Mouse (Mus musculus): ENCODE measurements around the gene C330007P06Rik. TPM values are rescaled to one million over a fixed set of nuclear protein-coding genes. Genes with fewer than 3 reads are reported as not detected.
"Not testable (repeated sequence)": the region's sequence is repeated elsewhere in the genome, so short reads cannot be mapped to it uniquely, and the experiment has no call there.

Gene C330007P06Rik
- polyA plus RNA-seq, 1 experiment from 2014 or later = 23.0 TPM

- H3K9ac ChIP-seq (replicated peaks; ENCODE audit: low read length) = no peak overlapping the region
- peaks cover 10% of the 10 kb centered on the region; the same call in 1 of the 2 replicates for H3K36me3 ChIP-seq (ENCODE audit: control insufficient read depth, insufficient read depth, low read length)
- no peaks in the 10 kb centered on the region for H3K27me3 ChIP-seq (ENCODE audit: control insufficient read depth, insufficient read depth, low read length)
- H3K9me3 ChIP-seq (ENCODE audit: control insufficient read depth, low read length) = no peaks in the 10 kb centered on the region
- no peaks in the 10 kb centered on the region for H3K4me1 ChIP-seq (ENCODE audit: control insufficient read depth, insufficient read depth, low read length)
- H3K4me2 ChIP-seq (ENCODE audit: low read length) = no peak overlapping the region
- ATAC-seq (ENCODE audit: low FRiP score, low TSS enrichment) (no peak), DNase-seq (no peak)
- H3K4me3 ChIP-seq (replicated peaks; ENCODE audit: low read depth, low read length) = no peak overlapping the region
- no peak overlapping the region for H3K27ac ChIP-seq (replicated peaks; ENCODE audit: low read depth, low read length)
- 51% methylated on average over 6 of the region's 6 CpGs for WGBS
These were observed 74.6 kb downstream of the C330007P06Rik start for GRCm38 (mm10) chrX:36799131-36799879.

- Histone ChIP-seq H3K4me3 (replicated peaks; ENCODE audit: low read depth, low read length) (peak overlapping the region; percentile 51), H3K4me2 (ENCODE audit: low read length) (peak overlapping the region; percentile 56)
- not testable (repeated sequence) for H3K9me3 ChIP-seq (ENCODE audit: control insufficient read depth, low read length); H3K9ac ChIP-seq (replicated peaks; ENCODE audit: low read length); ATAC-seq (ENCODE audit: low FRiP score, low TSS enrichment); DNase-seq; H3K27me3 ChIP-seq (ENCODE audit: control insufficient read depth, insufficient read depth, low read length); H3K27ac ChIP-seq (replicated peaks; ENCODE audit: low read depth, low read length); H3K4me1 ChIP-seq (ENCODE audit: control insufficient read depth, insufficient read depth, low read length); H3K36me3 ChIP-seq (ENCODE audit: control insufficient read depth, insufficient read depth, low read length)
- WGBS = 74% methylated on average over 8 of the region's 8 CpGs
These were observed 77.2 kb downstream of the C330007P06Rik start for GRCm38 (mm10) chrX:36796734-36797133.

GRCm38 (mm10) chrX:36796163-36796581, 77.7 kb downstream of the C330007P06Rik start:
- peaks cover 10% of the 10 kb centered on the region; the same call in 1 of the 2 replicates for H3K36me3 ChIP-seq (ENCODE audit: control insufficient read depth, insufficient read depth, low read length)
- peak overlapping the region; percentile 78 for H3K27ac ChIP-seq (replicated peaks; ENCODE audit: low read depth, low read length)
- H3K27me3 ChIP-seq (ENCODE audit: control insufficient read depth, insufficient read depth, low read length) = no peaks in the 10 kb centered on the region
- no peaks in the 10 kb centered on the region for H3K9me3 ChIP-seq (ENCODE audit: control insufficient read depth, low read length)
- H3K4me2 ChIP-seq (ENCODE audit: low read length) = peak overlapping the region; percentile 56
- peak overlapping the region; percentile 50 for H3K9ac ChIP-seq (replicated peaks; ENCODE audit: low read length)
- H3K4me1 ChIP-seq (ENCODE audit: control insufficient read depth, insufficient read depth, low read length) = no peaks in the 10 kb centered on the region
- WGBS = 9% methylated on average over 34 of the region's 41 CpGs
- ATAC-seq (ENCODE audit: low FRiP score, low TSS enrichment) (peak; percentile 71), DNase-seq (peak; percentile 87)
- peak overlapping the region; percentile 51 for H3K4me3 ChIP-seq (replicated peaks; ENCODE audit: low read depth, low read length)

- no peaks in the 10 kb centered on the region for H3K27me3 ChIP-seq (ENCODE audit: control insufficient read depth, insufficient read depth, low read length)
- WGBS = 23% methylated on average over 41 of the region's 41 CpGs
- H3K9ac ChIP-seq (replicated peaks; ENCODE audit: low read length) = peak within 1 kb of the TSS; percentile 50
- peak within 1 kb of the TSS; percentile 56 for H3K4me2 ChIP-seq (ENCODE audit: low read length)
- peak within 1 kb of the TSS; percentile 78 for H3K27ac ChIP-seq (replicated peaks; ENCODE audit: low read depth, low read length)
- ATAC-seq (ENCODE audit: low FRiP score, low TSS enrichment) (peak; percentile 94), DNase-seq (peak; percentile 89)
- no peaks in the 10 kb centered on the region for H3K4me1 ChIP-seq (ENCODE audit: control insufficient read depth, insufficient read depth, low read length)
- no peaks in the 10 kb centered on the region for H3K9me3 ChIP-seq (ENCODE audit: control insufficient read depth, low read length)
- H3K36me3 ChIP-seq (ENCODE audit: control insufficient read depth, insufficient read depth, low read length) = peaks cover 10% of the 10 kb centered on the region; the same call in 1 of the 2 replicates
- H3K4me3 ChIP-seq (replicated peaks; ENCODE audit: low read depth, low read length) = peak within 1 kb of the TSS; percentile 51
These were observed 78.3 kb downstream of the C330007P06Rik start, which contains the start of gene Slc25a5 for GRCm38 (mm10) chrX:36795424-36796162. Gene Slc25a5, plus strand, starts transcription at chrX:36795651.

GRCm38 (mm10) chrX:36794571-36794970, 79.3 kb downstream of the C330007P06Rik start:
- Histone ChIP-seq H3K4me3 (replicated peaks; ENCODE audit: low read depth, low read length) (no peak overlapping the region), H3K27ac (replicated peaks; ENCODE audit: low read depth, low read length) (no peak overlapping the region), H3K9me3 (ENCODE audit: control insufficient read depth, low read length) (no peaks in the 10 kb centered on the region), H3K4me2 (ENCODE audit: low read length) (no peak overlapping the region), H3K27me3 (ENCODE audit: control insufficient read depth, insufficient read depth, low read length) (no peaks in the 10 kb centered on the region), H3K36me3 (ENCODE audit: control insufficient read depth, insufficient read depth, low read length) (peaks cover 10% of the 10 kb centered on the region; the same call in 1 of the 2 replicates), H3K9ac (replicated peaks; ENCODE audit: low read length) (no peak overlapping the region), H3K4me1 (ENCODE audit: control insufficient read depth, insufficient read depth, low read length) (no peaks in the 10 kb centered on the region)
- ATAC-seq (ENCODE audit: low FRiP score, low TSS enrichment) = no peak
- DNase-seq = no peak
- WGBS = 58% methylated on average over 5 of the region's 5 CpGs

GRCm38 (mm10) chrX:36789360-36789759, 84.6 kb downstream of the C330007P06Rik start:
- 68% methylated on average over 4 of the region's 4 CpGs for WGBS
- H3K36me3 ChIP-seq (ENCODE audit: control insufficient read depth, insufficient read depth, low read length) = no peaks in the 10 kb centered on the region
- no peak overlapping the region for H3K4me3 ChIP-seq (replicated peaks; ENCODE audit: low read depth, low read length)
- DNase-seq = no peak
- H3K4me2 ChIP-seq (ENCODE audit: low read length) = no peak overlapping the region
- H3K27ac ChIP-seq (replicated peaks; ENCODE audit: low read depth, low read length) = no peak overlapping the region
- H3K27me3 ChIP-seq (ENCODE audit: control insufficient read depth, insufficient read depth, low read length) = no peaks in the 10 kb centered on the region
- no peaks in the 10 kb centered on the region for H3K9me3 ChIP-seq (ENCODE audit: control insufficient read depth, low read length)
- H3K4me1 ChIP-seq (ENCODE audit: control insufficient read depth, insufficient read depth, low read length) = no peaks in the 10 kb centered on the region
- ATAC-seq (ENCODE audit: low FRiP score, low TSS enrichment) = no peak
- no peak overlapping the region for H3K9ac ChIP-seq (replicated peaks; ENCODE audit: low read length)

GRCm38 (mm10) chrX:36777694-36778093, 96.2 kb downstream of the C330007P06Rik start:
- WGBS = 78% methylated on average over 4 of the region's 4 CpGs
- ATAC-seq (ENCODE audit: low FRiP score, low TSS enrichment) (no peak), DNase-seq (no peak)
- no peak overlapping the region for H3K9ac ChIP-seq (replicated peaks; ENCODE audit: low read length)
- H3K9me3 ChIP-seq (ENCODE audit: control insufficient read depth, low read length) = no peaks in the 10 kb centered on the region
- H3K27ac ChIP-seq (replicated peaks; ENCODE audit: low read depth, low read length) = no peak overlapping the region
- no peaks in the 10 kb centered on the region for H3K36me3 ChIP-seq (ENCODE audit: control insufficient read depth, insufficient read depth, low read length)
- no peak overlapping the region for H3K4me2 ChIP-seq (ENCODE audit: low read length)
- H3K4me1 ChIP-seq (ENCODE audit: control insufficient read depth, insufficient read depth, low read length) = no peaks in the 10 kb centered on the region
- H3K4me3 ChIP-seq (replicated peaks; ENCODE audit: low read depth, low read length) = no peak overlapping the region
- H3K27me3 ChIP-seq (ENCODE audit: control insufficient read depth, insufficient read depth, low read length) = no peaks in the 10 kb centered on the region

- no peak overlapping the region for H3K9ac ChIP-seq (replicated peaks; ENCODE audit: low read length)
- no peak overlapping the region for H3K4me3 ChIP-seq (replicated peaks; ENCODE audit: low read depth, low read length)
- H3K27me3 ChIP-seq (ENCODE audit: control insufficient read depth, insufficient read depth, low read length) = no peaks in the 10 kb centered on the region
- H3K9me3 ChIP-seq (ENCODE audit: control insufficient read depth, low read length) = no peaks in the 10 kb centered on the region
- 91% methylated on average over 5 of the region's 5 CpGs for WGBS
- DNase-seq = no peak
- H3K4me2 ChIP-seq (ENCODE audit: low read length) = no peak overlapping the region
- H3K36me3 ChIP-seq (ENCODE audit: control insufficient read depth, insufficient read depth, low read length) = no peaks in the 10 kb centered on the region
- H3K27ac ChIP-seq (replicated peaks; ENCODE audit: low read depth, low read length) = no peak overlapping the region
- no peaks in the 10 kb centered on the region for H3K4me1 ChIP-seq (ENCODE audit: control insufficient read depth, insufficient read depth, low read length)
- no peak for ATAC-seq (ENCODE audit: low FRiP score, low TSS enrichment)
These were observed 98.4 kb downstream of the C330007P06Rik start for GRCm38 (mm10) chrX:36775520-36775919.

All from midbrain, embryonic 14.5 days (tissue).